Mouse (Mus musculus) cerebellum, adult 8-10 months (tissue): Measurements from ENCODE around the gene Ddx39.

Experiments
- DNase-seq: peaks from one replicate; pipeline ENCODE4 v3.0.0; 2022

The Ddx39 gene

DNA sequence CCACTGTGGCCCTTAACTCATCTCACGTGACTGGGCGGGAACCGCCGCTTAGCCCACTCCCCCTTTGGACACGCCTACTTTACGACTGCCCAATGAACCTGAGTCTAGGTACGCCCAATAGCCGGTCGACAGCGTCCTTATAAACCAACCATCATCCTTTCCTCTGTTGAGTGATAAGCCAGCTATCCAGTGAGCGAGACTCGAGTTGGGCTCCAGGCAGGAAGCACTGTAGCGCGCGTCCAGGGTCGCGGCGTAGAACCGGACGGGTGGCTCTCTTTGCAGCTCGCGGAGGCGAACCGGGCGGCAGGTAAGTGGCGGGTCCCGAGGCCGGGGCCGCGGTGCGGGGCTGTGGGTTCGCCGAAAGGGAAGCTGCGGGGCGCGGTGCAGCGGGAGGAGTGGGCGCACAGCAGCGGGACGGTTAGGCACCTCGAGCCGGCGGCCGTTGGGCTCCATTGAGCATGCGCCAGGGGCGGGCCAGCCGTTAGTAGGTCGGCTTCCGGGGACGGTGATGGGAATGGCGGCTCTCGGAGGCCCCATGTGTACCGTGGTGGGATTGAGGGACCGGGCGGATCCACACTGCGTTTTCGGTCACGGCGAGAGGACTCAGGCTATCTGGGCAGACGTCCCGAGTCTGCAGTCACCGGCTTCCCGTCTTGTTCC, at the start of gene Ddx39:
Gene Ddx39, plus strand, starts transcription at position 147 of the 660 bp plus-strand sequence.
- DNase-seq = peak; percentile 93

DNA sequence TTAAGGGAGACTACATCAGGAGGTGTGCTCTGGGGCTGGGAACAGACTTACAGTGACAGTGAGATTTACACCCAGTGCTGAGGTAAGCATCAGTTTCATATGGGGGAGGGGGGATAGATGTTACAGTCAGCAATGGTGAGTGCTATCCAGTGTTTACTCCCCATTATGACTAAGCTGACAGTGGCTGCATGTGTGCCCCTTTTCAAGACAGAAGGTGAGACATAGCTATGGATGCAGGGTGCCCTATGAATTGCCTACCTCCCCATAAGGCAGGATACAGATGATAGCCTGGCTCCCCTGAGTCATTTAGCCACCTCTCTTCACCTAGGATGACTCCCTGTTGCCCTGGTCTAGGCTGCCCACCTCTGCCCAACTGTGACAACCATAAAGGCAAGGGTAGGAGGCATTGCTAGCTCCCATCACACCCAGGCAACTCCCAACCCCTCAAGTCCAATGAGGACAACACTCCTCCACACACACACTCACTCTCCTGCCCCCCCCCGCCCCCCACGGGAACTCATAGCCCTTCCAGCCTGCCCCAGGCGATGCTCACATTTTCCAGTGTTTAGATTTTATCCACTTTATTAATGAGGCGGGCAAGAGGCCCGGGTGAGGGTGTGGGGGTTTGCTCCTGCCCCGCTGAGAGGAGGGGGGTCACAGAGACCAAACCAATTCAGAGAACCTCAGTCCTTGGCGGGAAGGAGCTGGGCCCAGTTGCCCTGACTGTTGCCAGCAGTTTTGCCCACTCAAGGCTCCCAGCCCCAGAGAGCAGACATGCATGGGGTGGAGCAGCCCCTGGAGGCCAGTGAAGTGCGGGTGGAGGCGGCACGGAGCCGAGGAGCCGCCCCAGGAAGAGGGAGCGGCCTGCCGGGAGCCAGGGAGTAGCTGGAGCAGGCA, 48.8 kb upstream of the Ddx39 start, which contains the start of gene Ptger1:
Gene Ptger1, plus strand, starts transcription at position 710 of the 897 bp plus-strand sequence.
- DNase-seq = no peak

GRCm38 (mm10) chr8:83666866-83667234, 48.1 kb upstream of the Ddx39 start:
- no peak for DNase-seq

DNA sequence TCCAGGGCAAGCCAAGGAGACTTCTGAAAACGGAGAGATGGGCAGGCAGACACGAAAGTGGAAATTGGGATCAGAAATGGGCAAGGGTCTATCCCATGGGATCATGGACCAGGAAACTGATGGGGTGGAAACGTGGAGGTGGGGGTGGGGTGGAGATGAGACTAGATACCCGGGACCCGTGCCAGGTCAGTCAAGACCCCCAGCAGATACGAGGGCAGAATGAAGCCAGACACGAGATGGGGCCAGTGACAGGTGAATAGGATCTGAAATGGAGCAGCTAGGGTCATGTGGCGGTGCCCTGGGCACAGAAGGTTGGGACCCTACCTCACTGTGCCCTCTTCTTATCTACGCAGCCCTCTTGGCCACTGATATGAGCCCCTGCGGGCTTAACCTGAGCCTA, 47.5 kb upstream of the Ddx39 start:
- DNase-seq = no peak

DNA sequence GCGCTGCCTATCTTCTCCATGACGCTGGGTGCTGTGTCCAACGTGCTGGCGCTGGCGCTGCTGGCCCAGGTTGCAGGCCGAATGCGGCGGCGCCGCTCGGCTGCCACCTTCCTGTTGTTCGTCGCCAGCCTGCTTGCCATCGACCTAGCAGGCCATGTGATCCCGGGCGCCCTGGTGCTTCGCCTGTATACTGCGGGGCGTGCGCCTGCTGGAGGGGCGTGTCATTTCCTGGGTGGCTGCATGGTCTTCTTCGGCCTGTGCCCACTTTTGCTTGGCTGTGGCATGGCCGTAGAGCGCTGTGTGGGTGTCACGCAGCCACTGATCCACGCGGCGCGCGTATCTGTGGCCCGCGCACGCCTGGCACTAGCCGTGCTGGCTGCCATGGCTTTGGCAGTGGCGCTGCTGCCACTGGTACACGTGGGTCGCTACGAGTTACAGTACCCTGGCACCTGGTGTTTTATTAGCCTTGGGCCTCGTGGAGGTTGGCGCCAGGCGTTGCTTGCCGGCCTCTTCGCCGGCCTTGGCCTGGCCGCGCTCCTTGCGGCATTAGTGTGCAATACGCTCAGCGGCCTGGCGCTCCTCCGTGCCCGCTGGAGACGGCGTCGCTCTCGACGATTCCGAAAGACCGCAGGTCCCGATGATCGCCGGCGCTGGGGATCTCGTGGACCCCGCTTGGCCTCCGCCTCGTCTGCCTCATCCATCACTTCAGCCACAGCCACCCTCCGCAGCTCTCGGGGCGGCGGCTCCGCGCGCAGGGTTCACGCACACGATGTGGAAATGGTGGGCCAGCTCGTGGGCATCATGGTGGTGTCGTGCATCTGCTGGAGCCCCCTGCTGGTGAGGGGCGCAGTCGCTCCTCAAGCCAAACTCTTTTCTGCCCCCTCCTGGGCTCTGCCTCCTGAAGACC, 46.7 kb upstream of the Ddx39 start:
- peak; percentile 32 for DNase-seq

DNA sequence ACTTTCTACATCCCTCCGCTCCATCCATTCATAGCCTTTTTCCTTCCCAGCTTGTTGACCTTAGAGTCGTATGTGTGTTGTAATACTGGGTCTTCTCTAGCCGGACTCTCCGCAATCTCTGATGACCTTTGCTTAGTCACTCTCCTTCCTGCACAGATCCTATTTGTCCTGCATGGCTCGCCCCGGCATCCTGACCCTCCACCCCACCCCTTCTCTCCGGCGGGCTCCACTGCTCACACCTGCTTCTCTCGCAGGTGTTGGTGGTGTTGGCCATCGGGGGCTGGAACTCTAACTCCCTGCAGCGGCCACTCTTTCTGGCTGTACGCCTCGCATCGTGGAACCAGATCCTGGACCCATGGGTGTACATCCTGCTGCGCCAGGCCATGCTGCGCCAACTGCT, 46.0 kb upstream of the Ddx39 start:
- no peak for DNase-seq

DNA sequence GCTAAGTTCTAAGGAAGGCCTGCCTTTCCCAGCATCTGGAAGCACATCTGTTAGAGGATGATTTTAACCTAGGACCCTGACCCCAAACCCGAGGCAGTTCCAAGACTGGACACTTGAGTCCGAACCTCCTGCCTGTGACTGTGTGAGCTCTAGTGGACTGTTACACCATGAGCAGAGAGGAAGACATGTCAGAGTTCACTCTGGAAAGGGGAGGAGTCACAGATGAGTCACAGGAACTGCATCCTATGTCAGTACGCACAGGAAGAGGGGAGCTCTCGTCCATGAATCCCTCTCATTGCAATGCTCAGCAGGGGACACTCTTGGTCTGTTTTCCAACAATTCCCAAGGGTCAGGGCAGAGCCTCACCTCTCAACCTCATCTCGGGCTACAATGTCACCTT, 42.0 kb upstream of the Ddx39 start:
- no peak for DNase-seq

DNA sequence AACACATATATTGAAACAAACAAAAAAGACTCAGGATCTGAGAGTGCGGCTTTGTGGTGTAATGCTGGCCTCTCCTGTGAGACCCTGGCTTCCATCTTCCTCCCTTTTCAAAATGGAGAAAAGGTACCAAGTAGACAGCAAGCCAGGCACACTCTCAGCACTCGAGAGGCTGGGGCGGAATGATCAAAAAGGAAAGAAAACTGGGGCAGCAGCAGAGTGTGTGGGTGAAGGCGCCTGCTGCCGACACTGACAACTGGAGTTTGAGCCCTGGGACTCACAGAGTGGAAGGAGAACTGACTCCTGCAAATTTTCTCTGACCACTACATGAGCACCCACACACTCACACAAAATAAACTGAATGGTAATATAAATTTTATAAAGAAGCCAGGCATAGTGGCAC, 40.5 kb upstream of the Ddx39 start:
- DNase-seq = no peak

DNA sequence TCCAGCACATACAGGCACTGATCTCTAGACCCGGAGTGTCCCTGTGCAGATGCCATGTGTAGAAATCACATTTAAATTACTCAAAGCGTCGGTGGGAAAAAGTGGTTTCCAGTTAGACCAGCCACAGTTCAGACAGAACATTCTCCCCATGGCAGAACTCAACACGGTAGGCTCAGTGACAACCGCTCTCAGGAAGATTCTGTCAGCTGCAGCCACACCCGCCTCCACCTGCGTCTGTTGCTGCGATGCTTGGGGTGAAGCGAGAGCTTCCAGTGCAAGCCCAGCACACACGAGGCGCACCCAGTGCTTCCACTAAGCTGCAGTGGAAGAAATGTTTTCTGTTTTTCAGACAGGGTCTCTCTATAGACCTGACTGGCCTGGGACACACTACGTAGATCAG, 35.1 kb upstream of the Ddx39 start:
- DNase-seq = no peak

DNA sequence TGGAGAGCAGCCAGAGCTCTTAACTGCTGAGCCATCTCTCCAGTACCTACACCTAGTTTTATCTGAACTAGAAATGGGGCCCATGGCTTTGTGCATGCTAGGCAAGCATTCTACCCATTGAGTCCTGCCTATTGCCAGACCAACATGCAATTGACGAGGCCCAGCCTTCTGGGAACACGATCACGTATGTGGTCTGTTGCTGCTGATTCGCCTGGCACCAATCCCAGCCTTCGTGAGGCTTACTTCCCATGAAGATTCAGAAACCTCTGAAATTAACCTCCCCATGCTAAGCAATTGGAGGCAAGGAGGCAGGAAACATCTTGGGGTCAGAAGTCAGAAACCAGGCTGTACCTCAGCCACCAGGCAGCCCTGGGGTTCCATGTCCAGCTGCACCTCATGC, 34.4 kb upstream of the Ddx39 start:
- DNase-seq = no peak

DNA sequence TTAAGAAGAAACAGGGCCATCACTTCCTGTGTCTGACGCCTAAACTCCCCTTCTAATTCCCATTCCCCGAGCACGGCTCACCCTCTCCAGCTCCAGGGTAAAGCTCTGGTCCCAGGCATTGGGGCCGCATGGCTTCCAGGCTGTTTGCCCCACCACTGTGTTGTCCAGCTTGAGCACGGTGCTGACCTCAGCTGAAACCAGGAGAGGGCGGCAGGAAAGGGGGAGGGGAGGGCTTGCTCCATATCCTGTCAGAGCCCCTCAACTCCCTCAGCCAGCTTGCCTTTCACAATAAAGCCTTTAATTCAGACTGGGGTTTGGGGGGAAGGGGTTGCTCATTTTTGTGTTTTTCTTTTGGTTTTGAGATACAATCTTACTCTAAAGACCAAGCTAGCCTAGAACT, 33.9 kb upstream of the Ddx39 start:
- no peak for DNase-seq

- no peak for DNase-seq
Measured at GRCm38 (mm10) chr8:83684517-83684916, 30.5 kb upstream of the Ddx39 start.

DNA sequence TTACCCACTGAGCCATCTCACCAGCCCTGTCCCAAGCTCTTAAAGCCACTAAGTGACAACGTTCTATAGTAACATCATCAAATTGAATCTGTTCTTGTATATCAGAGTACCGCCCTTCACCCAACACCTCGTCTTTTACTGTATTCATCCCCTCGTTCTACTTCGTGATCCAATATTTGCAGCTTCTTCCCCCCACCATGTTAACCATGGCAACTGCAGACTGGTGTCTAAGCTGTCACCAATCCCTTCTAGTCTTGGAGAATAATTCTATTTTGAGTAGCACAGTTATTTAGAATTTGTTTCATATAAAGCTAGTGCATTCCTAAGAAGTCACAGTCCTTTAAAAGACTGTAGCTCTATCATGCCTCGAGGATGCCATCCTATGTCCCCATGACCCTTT, 25.7 kb upstream of the Ddx39 start:
- DNase-seq = no peak

DNA sequence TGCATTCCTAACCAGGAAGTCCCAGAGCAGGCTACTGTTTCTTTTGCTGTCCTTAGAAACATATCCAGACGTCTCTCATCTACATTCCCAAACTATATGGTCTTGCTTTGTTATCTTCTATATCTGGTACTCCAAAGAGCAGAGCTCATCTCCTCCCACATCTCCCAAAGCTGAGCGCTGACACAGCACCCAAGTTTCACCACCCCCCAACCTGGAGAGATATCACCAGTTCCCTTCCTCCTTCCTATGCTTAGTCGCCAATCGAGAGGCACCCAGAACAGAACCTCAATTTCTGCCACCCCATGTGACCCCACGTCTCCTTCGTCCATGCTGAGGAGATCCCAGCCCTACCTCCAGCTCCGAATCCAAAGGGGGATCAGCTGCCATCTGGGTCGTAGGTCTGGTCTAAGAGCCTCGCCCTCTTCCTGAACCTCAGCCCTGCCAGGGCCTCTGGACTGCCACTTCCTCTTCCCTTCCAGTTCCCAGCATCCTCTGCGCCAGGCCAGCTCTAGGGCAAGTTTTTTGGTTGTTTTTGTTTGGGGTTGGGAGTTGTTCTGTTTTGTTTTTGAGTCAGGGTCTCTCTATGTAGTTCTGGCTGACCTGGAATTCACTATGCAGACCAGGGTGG, 21.3 kb upstream of the Ddx39 start:
- DNase-seq = no peak

GRCm38 (mm10) chr8:83694369-83695160, 20.4 kb upstream of the Ddx39 start:
- no peak for DNase-seq

DNA sequence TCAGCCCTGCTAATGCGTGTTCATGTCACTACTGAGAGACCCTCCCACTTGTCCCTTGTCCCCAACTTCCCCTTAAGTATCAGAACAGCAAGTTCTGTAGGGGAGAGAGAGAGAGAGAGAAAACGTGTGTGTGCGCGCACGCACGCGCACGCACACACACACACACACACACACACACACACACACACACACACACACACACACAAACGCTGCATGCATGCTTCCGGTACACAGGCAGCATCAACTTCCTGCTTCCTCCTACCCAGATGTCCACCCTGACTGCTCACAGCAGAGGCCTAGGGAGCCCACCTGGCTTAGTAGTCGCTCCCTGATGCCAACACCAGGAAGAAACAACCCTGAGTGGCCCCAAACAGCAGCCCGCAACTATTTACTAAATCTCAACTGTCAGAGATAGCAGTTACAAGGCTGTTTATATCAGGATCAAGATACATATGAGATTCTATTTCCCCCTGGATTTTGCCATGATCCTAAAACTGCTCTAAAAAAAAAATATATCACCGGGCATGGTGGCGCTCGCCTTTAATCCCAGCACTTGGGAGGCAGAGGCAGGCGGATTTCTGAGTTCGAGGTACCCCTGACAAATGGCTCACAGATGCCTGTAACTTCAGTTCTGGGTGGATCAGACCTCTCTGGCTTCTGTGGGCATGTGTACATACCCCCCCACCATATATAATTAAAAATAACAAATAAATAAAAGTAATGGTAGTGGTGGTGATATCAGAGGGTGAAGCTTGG, 19.4 kb upstream of the Ddx39 start:
- DNase-seq = no peak

DNA sequence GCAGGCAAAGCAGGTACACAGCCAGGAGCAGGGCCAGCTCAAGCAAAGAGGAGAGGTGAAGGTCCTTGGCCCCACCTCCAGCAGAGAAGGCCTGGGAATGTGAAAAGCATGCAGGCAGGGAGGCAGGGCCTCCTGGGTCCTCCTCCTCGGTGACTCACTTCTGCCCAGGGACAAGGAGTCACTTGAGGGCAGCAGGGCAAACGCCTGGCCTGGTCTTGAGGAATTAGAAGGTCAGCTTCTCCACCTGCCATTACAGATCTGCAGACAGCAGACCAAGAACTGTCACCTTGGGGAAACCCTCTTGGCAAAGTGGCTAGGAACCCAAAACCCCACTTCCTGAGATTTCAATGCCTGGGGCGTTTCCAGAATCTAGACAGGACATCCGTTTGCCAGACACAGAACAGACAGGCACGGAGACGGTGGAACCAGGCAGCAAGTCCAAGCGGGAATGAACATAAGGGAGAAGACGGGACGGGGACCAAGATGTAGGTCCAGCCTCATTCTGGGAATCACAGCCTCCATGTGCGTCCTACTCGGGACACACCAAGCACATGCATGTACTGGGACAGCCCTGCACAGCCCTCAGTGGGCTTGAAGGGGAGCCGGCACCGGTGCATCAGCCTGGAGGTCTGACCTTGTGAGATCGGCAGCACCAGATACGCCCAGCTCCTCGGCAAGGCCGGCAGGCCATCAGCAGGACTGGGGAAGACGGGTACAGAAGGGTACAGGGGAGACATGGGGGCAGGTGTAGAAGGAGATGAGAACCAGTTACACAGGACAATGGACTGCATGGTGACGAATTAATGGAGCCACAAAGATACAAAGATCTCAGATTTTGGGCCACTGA, 17.4 kb upstream of the Ddx39 start:
- DNase-seq = no peak

- DNase-seq = peak; percentile 60
Measured at GRCm38 (mm10) chr8:83698291-83698660, 16.7 kb upstream of the Ddx39 start.

- peak; percentile 70 for DNase-seq
Measured at GRCm38 (mm10) chr8:83698661-83699453, 16.1 kb upstream of the Ddx39 start, which contains the start of gene Pkn1. Pkn1 (minus strand) TSS chr8:83699179.
